Mouse (Mus musculus) neural tube, embryonic 15.5 days (tissue): ENCODE measurements around the gene Nos1. TPM values are rescaled to one million over a fixed set of nuclear protein-coding genes. Genes with fewer than 3 reads are reported as not detected.

ENCODE experiments used
- ATAC-seq: fragments of 200-750 bp; cut with Nextera tagmentation; 2 replicates; pipeline ENCODE4 v1.8.0; 2017; ENCODE audit warnings: mild to moderate bottlenecking, moderate TSS enrichment, moderate library complexity; ENCODE audit not compliant: low FRiP score
- H3K27ac ChIP-seq: fragments of 300-500 bp; sonication (generic); replicated peaks from 2 replicates; pipeline ENCODE4 v1.5.1; 2015; ENCODE audit warnings: mild to moderate bottlenecking, inconsistent platforms
- H3K27me3 ChIP-seq: fragments of 300-500 bp; sonication (generic); replicated peaks from 2 replicates; pipeline ENCODE4 v1.6.1; 2015; ENCODE audit warnings: inconsistent platforms
- H3K36me3 ChIP-seq: fragments of 300-500 bp; sonication (generic); 2 replicates; pipeline ENCODE4 v1.6.1; 2015; ENCODE audit warnings: inconsistent platforms
- H3K4me1 ChIP-seq: fragments of 300-500 bp; sonication (generic); 2 replicates; pipeline ENCODE4 v1.6.1; 2015; ENCODE audit warnings: inconsistent platforms
- H3K4me2 ChIP-seq: fragments of 300-500 bp; sonication (generic); 2 replicates; pipeline ENCODE4 v1.6.1; 2015; ENCODE audit warnings: inconsistent platforms, mild to moderate bottlenecking, moderate library complexity
- H3K4me3 ChIP-seq: fragments of 300-500 bp; sonication (generic); replicated peaks from 2 replicates; pipeline ENCODE4 v1.5.1; 2015; ENCODE audit warnings: mild to moderate bottlenecking, inconsistent platforms
- H3K9ac ChIP-seq: fragments of 300-500 bp; sonication (generic); replicated peaks from 2 replicates; pipeline ENCODE4 v1.6.1; 2015; ENCODE audit warnings: mild to moderate bottlenecking, inconsistent platforms
- H3K9me3 ChIP-seq: fragments of 300-500 bp; sonication (generic); replicated peaks from 2 replicates; pipeline ENCODE4 v1.6.1; 2016; ENCODE audit warnings: inconsistent platforms
- WGBS: fragments of 180-500 bp; shearing (Covaris S2); methylation state at CpG from one replicate; pipeline ENCODE4 v1.1.7; 2015; ENCODE audit warnings: mixed read lengths; 5-methylcytosine and 5-hydroxymethylcytosine counted together
- polyA plus RNA-seq: library from polyadenylated mRNA; unstranded; fragments of >200 nt; fragmentation: Nextera tagmentation; extraction: Ambion mirVana; gene quantifications from 2 replicates; pipeline ENCODE4 v1.2.1, GENCODE M21; 2015

Nos1 gene
- polyA plus RNA-seq, 1 experiment from 2014 or later, result 2.9 TPM

- H3K4me2 ChIP-seq, result no peak overlapping the region
- no peaks in the 10 kb centered on the region for H3K27me3 ChIP-seq
- WGBS, result 25% methylated on average over 13 of the region's 13 CpGs
- no peak overlapping the region for H3K4me3 ChIP-seq
- H3K27ac ChIP-seq, result no peak overlapping the region
- peaks cover 14% of the 10 kb centered on the region for H3K4me1 ChIP-seq
- no peaks in the 10 kb centered on the region for H3K36me3 ChIP-seq
- no peaks in the 10 kb centered on the region for H3K9me3 ChIP-seq
- ATAC-seq, result no peak
- H3K9ac ChIP-seq, result no peak overlapping the region
Measured at GRCm38 (mm10) chr5:117900921-117901705, 120.3 kb downstream of the Nos1 start.

GRCm38 (mm10) chr5:117903534-117903933 is 122.7 kb downstream of the Nos1 start:
- Histone ChIP-seq H3K9me3 (no peaks in the 10 kb centered on the region), H3K27ac (no peak overlapping the region), H3K36me3 (no peaks in the 10 kb centered on the region), H3K4me1 (peaks cover 6% of the 10 kb centered on the region; the same call in 1 of the 2 replicates), H3K27me3 (no peaks in the 10 kb centered on the region), H3K4me2 (no peak overlapping the region), H3K9ac (no peak overlapping the region), H3K4me3 (no peak overlapping the region)
- ATAC-seq, result no peak
- WGBS, result 34% methylated on average over 7 of the region's 7 CpGs

GRCm38 (mm10) chr5:117905728-117906127 is 124.9 kb downstream of the Nos1 start:
- Histone ChIP-seq H3K4me3 (no peak overlapping the region), H3K27ac (no peak overlapping the region), H3K4me2 (no peak overlapping the region), H3K27me3 (no peaks in the 10 kb centered on the region), H3K4me1 (peaks cover 6% of the 10 kb centered on the region; the same call in 1 of the 2 replicates), H3K9ac (no peak overlapping the region), H3K36me3 (no peaks in the 10 kb centered on the region), H3K9me3 (no peaks in the 10 kb centered on the region)
- no peak for ATAC-seq
- WGBS, result 89% methylated on average over 4 of the region's 4 CpGs

- Histone ChIP-seq H3K27ac (no peak overlapping the region), H3K36me3 (no peaks in the 10 kb centered on the region), H3K27me3 (no peaks in the 10 kb centered on the region), H3K4me3 (no peak overlapping the region), H3K9ac (no peak overlapping the region), H3K4me1 (no peaks in the 10 kb centered on the region), H3K4me2 (no peak overlapping the region), H3K9me3 (no peaks in the 10 kb centered on the region)
- 72% methylated on average over 4 of the region's 4 CpGs for WGBS
- no peak for ATAC-seq
Measured at GRCm38 (mm10) chr5:117909524-117909923, 128.7 kb downstream of the Nos1 start.

GRCm38 (mm10) chr5:117916349-117916748 is 135.5 kb downstream of the Nos1 start:
- H3K9me3 ChIP-seq, result no peaks in the 10 kb centered on the region
- no peak overlapping the region for H3K27ac ChIP-seq
- H3K9ac ChIP-seq, result no peak overlapping the region
- no peak overlapping the region for H3K4me3 ChIP-seq
- no peak for ATAC-seq
- H3K36me3 ChIP-seq, result no peaks in the 10 kb centered on the region
- no peaks in the 10 kb centered on the region for H3K27me3 ChIP-seq
- H3K4me1 ChIP-seq, result no peaks in the 10 kb centered on the region
- 88% methylated on average over 5 of the region's 5 CpGs for WGBS
- H3K4me2 ChIP-seq, result no peak overlapping the region

- ATAC-seq, result no peak
- H3K4me1 ChIP-seq, result no peaks in the 10 kb centered on the region
- no peak overlapping the region for H3K4me3 ChIP-seq
- H3K4me2 ChIP-seq, result no peak overlapping the region
- H3K27me3 ChIP-seq, result no peaks in the 10 kb centered on the region
- no peaks in the 10 kb centered on the region for H3K9me3 ChIP-seq
- WGBS, result 63% methylated on average over 3 of the region's 3 CpGs
- H3K36me3 ChIP-seq, result no peaks in the 10 kb centered on the region
- no peak overlapping the region for H3K9ac ChIP-seq
- H3K27ac ChIP-seq, result no peak overlapping the region
Measured at GRCm38 (mm10) chr5:117916906-117917305, 136.1 kb downstream of the Nos1 start.

- no peaks in the 10 kb centered on the region for H3K9me3 ChIP-seq
- H3K4me3 ChIP-seq, result no peak overlapping the region
- no peaks in the 10 kb centered on the region for H3K4me1 ChIP-seq
- H3K27ac ChIP-seq, result no peak overlapping the region
- no peak overlapping the region for H3K4me2 ChIP-seq
- WGBS, result 90% methylated on average over 12 of the region's 12 CpGs
- ATAC-seq, result no peak
- no peak overlapping the region for H3K9ac ChIP-seq
- H3K36me3 ChIP-seq, result no peaks in the 10 kb centered on the region
- H3K27me3 ChIP-seq, result no peaks in the 10 kb centered on the region
Measured at GRCm38 (mm10) chr5:117921786-117922528, 141.1 kb downstream of the Nos1 start.

GRCm38 (mm10) chr5:117923688-117924087 is 142.9 kb downstream of the Nos1 start:
- WGBS, result 43% methylated on average over 6 of the region's 6 CpGs
- no peaks in the 10 kb centered on the region for H3K9me3 ChIP-seq

GRCm38 (mm10) chr5:117928553-117928952 is 147.7 kb downstream of the Nos1 start:
- no peaks in the 10 kb centered on the region for H3K4me1 ChIP-seq
- H3K9ac ChIP-seq, result no peak overlapping the region
- no peak overlapping the region for H3K4me3 ChIP-seq
- whole genome bisulfite sequencing, result 96% methylated on average over 2 of the region's 2 CpGs
- H3K9me3 ChIP-seq, result no peaks in the 10 kb centered on the region
- H3K27ac ChIP-seq, result no peak overlapping the region
- no peak overlapping the region for H3K4me2 ChIP-seq
- H3K27me3 ChIP-seq, result no peaks in the 10 kb centered on the region
- H3K36me3 ChIP-seq, result no peaks in the 10 kb centered on the region
- no peak for ATAC-seq

More at GRCm38 (mm10) chr5:117923688-117924087, 142.9 kb downstream of the Nos1 start:
- Histone ChIP-seq H3K27ac (no peak overlapping the region), H3K4me2 (no peak overlapping the region), H3K9ac (no peak overlapping the region), H3K4me1 (no peaks in the 10 kb centered on the region), H3K36me3 (no peaks in the 10 kb centered on the region), H3K27me3 (no peaks in the 10 kb centered on the region), H3K4me3 (no peak overlapping the region)
- no peak for ATAC-seq

GRCm38 (mm10) chr5:117932222-117932621 is 151.4 kb downstream of the Nos1 start:
- Histone ChIP-seq H3K4me2 (no peak overlapping the region), H3K27me3 (0 out of 2 replicates have a peak, but pooled peaks cover 10% of the 10 kb centered on the region), H3K9me3 (no peaks in the 10 kb centered on the region), H3K27ac (no peak overlapping the region), H3K4me1 (no peaks in the 10 kb centered on the region), H3K9ac (no peak overlapping the region), H3K4me3 (no peak overlapping the region), H3K36me3 (no peaks in the 10 kb centered on the region)
- 65% methylated on average over 2 of the region's 2 CpGs for WGBS
- ATAC-seq, result no peak

- H3K27ac ChIP-seq, result no peak overlapping the region
- no peaks in the 10 kb centered on the region for H3K36me3 ChIP-seq
- H3K9me3 ChIP-seq, result no peaks in the 10 kb centered on the region
- H3K4me3 ChIP-seq, result no peak overlapping the region
- 0 out of 2 replicates have a peak, but pooled peaks cover 14% of the 10 kb centered on the region for H3K27me3 ChIP-seq
- no peak overlapping the region for H3K9ac ChIP-seq
- 2% methylated on average over 8 of the region's 9 CpGs for WGBS
- no peaks in the 10 kb centered on the region for H3K4me1 ChIP-seq
- H3K4me2 ChIP-seq, result no peak overlapping the region
- no peak for ATAC-seq
Measured at GRCm38 (mm10) chr5:117932862-117933261, 152.0 kb downstream of the Nos1 start.

- Histone ChIP-seq H3K36me3 (no peaks in the 10 kb centered on the region), H3K9ac (no peak overlapping the region), H3K4me1 (peaks cover 3% of the 10 kb centered on the region; the same call in 1 of the 2 replicates), H3K27me3 (0 out of 2 replicates have a peak, but pooled peaks cover 16% of the 10 kb centered on the region), H3K4me2 (no peak overlapping the region), H3K9me3 (no peaks in the 10 kb centered on the region), H3K4me3 (no peak overlapping the region), H3K27ac (no peak overlapping the region)
- no peak for ATAC-seq
- 70% methylated on average over 16 of the region's 16 CpGs for WGBS
Measured at GRCm38 (mm10) chr5:117936346-117936745, 155.5 kb downstream of the Nos1 start.
